Mouse (Mus musculus): ENCODE results near the gene Pex7. TPM values are rescaled to one million over a fixed set of nuclear protein-coding genes. Genes with fewer than 3 reads are reported as not detected.

The Pex7 gene
- 20.8 and 21.2 TPM in 2 replicates for polyA plus RNA-seq (2016; fragmentation: Nextera tagmentation; extraction: Ambion mirVana)

DNA sequence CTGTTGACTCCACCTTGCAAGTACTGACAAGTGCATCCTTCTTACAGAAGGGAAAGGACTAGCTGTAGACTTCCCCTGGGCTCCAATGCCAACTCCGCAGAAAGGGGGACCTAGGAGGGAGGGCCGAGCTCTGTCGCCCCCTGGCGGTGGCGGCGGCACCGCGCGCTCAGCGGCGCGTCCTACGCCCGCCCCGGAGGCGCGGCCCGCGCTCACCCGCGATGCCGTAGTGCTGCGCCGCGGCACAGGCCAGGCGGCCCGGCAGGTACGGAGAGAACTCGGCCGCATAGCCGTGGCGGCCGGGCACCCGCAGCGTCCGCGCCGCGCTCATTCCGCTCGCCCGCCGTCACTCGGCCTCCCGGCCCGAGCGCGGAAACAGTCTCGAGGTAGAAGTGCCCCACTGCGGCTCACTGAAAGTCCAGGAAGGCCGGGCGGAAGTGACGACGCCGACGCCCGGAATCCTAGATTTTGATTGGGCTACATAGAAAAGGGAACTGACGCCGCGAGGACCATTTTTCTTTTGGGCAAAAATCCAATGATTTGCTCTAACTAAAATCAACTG lies at the start of gene Pex7:
Gene Pex7, minus strand, starts transcription at position 444 of the 559 bp plus-strand sequence.
- peak within 1 kb of the TSS; percentile 89 for H3K9ac ChIP-seq (replicated peaks)
- H3K27ac ChIP-seq = peak within 1 kb of the TSS; percentile 97
- no peaks in the 10 kb centered on the region for H3K9me3 ChIP-seq
- H3K36me3 ChIP-seq = no peaks in the 10 kb centered on the region
- ATAC-seq (ENCODE audit: insufficient number of reproducible peaks, insufficient read depth, low FRiP score, low TSS enrichment, low read depth) = peak; percentile 96
- H3K4me2 ChIP-seq = peak within 1 kb of the TSS; percentile 26
- peak within 1 kb of the TSS; percentile 75 for H3K4me3 ChIP-seq (replicated peaks)
- H3K4me1 ChIP-seq (replicated peaks) = peaks cover 11% of the 10 kb centered on the region
- H3K27me3 ChIP-seq = no peaks in the 10 kb centered on the region
- under 1% methylated on average over 60 of the region's 60 CpGs for WGBS

DNA sequence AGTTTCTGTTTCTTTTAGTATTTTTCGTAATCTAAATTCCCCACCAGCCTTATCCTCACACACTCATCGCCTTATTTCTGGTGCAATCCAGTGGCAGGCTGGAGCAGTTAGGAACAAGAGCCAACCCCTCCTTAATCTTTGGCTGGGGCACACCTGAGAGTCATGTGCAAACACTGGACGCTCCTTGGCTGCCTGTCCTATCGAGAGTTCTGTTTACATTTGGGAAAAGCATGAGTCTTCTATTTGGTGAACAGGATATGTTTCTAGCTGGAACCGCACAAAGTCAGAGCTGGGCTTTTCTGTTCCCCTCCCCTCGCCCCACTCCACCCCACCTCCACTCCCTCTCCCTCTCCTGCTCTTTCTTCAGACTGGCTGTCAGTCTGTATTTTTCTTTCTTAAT lies 49.3 kb upstream of the Pex7 start:
- Histone ChIP-seq H3K9me3 (no peaks in the 10 kb centered on the region), H3K4me2 (no peak overlapping the region), H3K27ac (no peak overlapping the region), H3K9ac (replicated peaks) (no peak overlapping the region), H3K4me1 (replicated peaks) (no peaks in the 10 kb centered on the region), H3K27me3 (no peaks in the 10 kb centered on the region), H3K36me3 (no peaks in the 10 kb centered on the region), H3K4me3 (replicated peaks) (no peak overlapping the region)
- ATAC-seq (ENCODE audit: insufficient number of reproducible peaks, insufficient read depth, low FRiP score, low TSS enrichment, low read depth) = no peak
- WGBS = 75% methylated on average over 6 of the region's 6 CpGs

- Histone ChIP-seq H3K36me3 (no peaks in the 10 kb centered on the region), H3K4me1 (replicated peaks) (no peaks in the 10 kb centered on the region), H3K4me2 (no peak overlapping the region), H3K27ac (no peak overlapping the region), H3K9me3 (no peaks in the 10 kb centered on the region), H3K9ac (replicated peaks) (no peak overlapping the region), H3K4me3 (replicated peaks) (no peak overlapping the region), H3K27me3 (no peaks in the 10 kb centered on the region)
- WGBS = 87% methylated on average over 6 of the region's 6 CpGs
- no peak for ATAC-seq (ENCODE audit: insufficient number of reproducible peaks, insufficient read depth, low FRiP score, low TSS enrichment, low read depth)
Measured at GRCm38 (mm10) chr10:19955817-19956216, 48.3 kb upstream of the Pex7 start.

GRCm38 (mm10) chr10:19954572-19954971 lies 47.1 kb upstream of the Pex7 start:
- no peak for ATAC-seq (ENCODE audit: insufficient number of reproducible peaks, insufficient read depth, low FRiP score, low TSS enrichment, low read depth)
- Histone ChIP-seq H3K4me3 (replicated peaks) (no peak overlapping the region), H3K36me3 (no peaks in the 10 kb centered on the region), H3K9ac (replicated peaks) (no peak overlapping the region), H3K27ac (no peak overlapping the region), H3K9me3 (no peaks in the 10 kb centered on the region), H3K27me3 (no peaks in the 10 kb centered on the region), H3K4me2 (no peak overlapping the region), H3K4me1 (replicated peaks) (no peaks in the 10 kb centered on the region)
- WGBS = 84% methylated on average over 3 of the region's 3 CpGs

DNA sequence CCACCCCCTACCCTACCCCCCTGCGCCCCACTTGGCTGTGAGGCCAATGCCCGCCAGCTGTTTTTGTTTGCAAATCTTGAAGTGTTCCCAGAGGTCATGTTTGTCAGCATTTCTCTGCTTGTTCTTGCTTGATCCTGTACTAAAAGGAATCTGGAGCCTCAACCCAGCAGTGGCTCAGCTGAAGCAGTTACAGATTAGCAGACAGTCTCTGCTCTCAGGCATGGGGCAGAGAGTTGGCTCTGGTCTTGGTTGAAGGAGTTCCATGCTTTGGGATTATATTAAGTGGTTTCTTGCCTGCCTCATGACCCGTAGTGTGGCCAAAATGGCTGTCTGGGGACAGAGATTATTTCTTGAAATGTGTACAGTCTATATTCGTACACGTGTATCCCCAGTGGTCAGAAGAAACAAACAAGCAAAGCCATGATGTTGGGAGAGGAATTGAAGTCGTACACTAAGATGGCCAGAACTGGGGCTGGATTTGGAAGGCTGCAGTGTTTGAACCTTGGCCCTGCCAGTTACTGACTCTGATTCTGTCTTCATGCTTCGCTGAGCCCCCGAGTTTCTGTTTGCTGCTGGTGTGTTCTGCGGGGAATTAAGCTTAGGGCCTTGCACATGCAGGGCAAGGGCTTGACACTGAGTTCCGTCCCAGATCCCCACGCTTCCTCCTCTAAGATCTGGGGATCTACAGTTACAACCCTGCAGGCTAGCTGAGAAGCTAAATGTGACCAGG lies 45.7 kb upstream of the Pex7 start:
- H3K4me3 ChIP-seq (replicated peaks) = no peak overlapping the region
- ATAC-seq (ENCODE audit: insufficient number of reproducible peaks, insufficient read depth, low FRiP score, low TSS enrichment, low read depth) = no peak
- H3K4me1 ChIP-seq (replicated peaks) = no peaks in the 10 kb centered on the region
- no peaks in the 10 kb centered on the region for H3K36me3 ChIP-seq
- H3K27ac ChIP-seq = no peak overlapping the region
- H3K9ac ChIP-seq (replicated peaks) = no peak overlapping the region
- WGBS = 85% methylated on average over 11 of the region's 11 CpGs
- no peak overlapping the region for H3K4me2 ChIP-seq
- no peaks in the 10 kb centered on the region for H3K27me3 ChIP-seq
- H3K9me3 ChIP-seq = no peaks in the 10 kb centered on the region

- no peak overlapping the region for H3K4me3 ChIP-seq (replicated peaks)
- no peak overlapping the region for H3K9ac ChIP-seq (replicated peaks)
- H3K4me2 ChIP-seq = no peak overlapping the region
- WGBS = 70% methylated on average over 4 of the region's 4 CpGs
- no peak for ATAC-seq (ENCODE audit: insufficient number of reproducible peaks, insufficient read depth, low FRiP score, low TSS enrichment, low read depth)
- H3K9me3 ChIP-seq = no peaks in the 10 kb centered on the region
- H3K36me3 ChIP-seq = no peaks in the 10 kb centered on the region
- no peak overlapping the region for H3K27ac ChIP-seq
- H3K4me1 ChIP-seq (replicated peaks) = peaks cover 4% of the 10 kb centered on the region
- H3K27me3 ChIP-seq = no peaks in the 10 kb centered on the region
Measured at GRCm38 (mm10) chr10:19949106-19949505, 41.6 kb upstream of the Pex7 start.

DNA sequence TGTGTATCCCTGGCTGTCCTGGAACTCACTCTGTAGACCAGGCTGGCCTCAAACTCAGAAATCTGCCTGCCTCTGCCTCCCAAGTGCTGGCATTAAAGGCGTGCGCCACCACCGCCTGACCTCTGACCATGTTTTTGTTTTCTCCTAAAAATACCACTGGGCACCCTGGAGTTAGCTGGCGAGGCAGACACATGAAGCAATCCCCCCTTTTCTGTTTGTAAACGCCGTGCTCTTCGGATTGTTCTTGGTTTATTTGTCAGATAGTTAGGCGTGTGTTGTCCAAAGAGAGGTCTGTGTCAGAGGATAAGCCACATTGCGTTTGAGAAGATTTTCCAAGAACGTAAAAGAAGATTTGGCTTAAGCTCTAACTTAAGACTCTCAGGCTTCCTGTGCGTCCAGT lies 40.9 kb upstream of the Pex7 start:
- no peak for ATAC-seq (ENCODE audit: insufficient number of reproducible peaks, insufficient read depth, low FRiP score, low TSS enrichment, low read depth)
- no peak overlapping the region for H3K9ac ChIP-seq (replicated peaks)
- H3K4me1 ChIP-seq (replicated peaks) = peaks cover 9% of the 10 kb centered on the region
- WGBS = 90% methylated on average over 11 of the region's 11 CpGs
- H3K9me3 ChIP-seq = no peaks in the 10 kb centered on the region
- no peak overlapping the region for H3K4me2 ChIP-seq
- no peak overlapping the region for H3K27ac ChIP-seq
- no peaks in the 10 kb centered on the region for H3K27me3 ChIP-seq
- no peaks in the 10 kb centered on the region for H3K36me3 ChIP-seq
- no peak overlapping the region for H3K4me3 ChIP-seq (replicated peaks)

DNA sequence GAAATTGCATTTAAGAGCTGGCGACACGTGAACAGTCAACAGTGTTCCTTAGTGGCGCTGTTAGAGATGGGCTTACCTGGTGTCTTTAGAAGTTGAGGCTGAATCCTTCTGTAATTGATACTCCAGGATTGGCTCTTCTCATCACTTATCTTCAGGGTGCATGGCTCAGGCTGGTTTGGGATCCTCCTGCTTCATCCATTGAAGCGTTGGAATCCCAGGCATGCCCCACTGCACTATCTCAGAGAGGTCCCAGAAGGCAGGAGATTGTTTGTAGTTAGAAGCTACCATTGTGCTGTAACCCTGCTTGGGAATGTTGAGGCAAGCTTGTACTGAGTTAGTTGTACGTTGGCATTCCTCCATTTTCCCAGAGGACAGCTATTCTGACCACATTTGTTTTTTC lies 40.4 kb upstream of the Pex7 start:
- 93% methylated on average over 5 of the region's 5 CpGs for WGBS

DNA sequence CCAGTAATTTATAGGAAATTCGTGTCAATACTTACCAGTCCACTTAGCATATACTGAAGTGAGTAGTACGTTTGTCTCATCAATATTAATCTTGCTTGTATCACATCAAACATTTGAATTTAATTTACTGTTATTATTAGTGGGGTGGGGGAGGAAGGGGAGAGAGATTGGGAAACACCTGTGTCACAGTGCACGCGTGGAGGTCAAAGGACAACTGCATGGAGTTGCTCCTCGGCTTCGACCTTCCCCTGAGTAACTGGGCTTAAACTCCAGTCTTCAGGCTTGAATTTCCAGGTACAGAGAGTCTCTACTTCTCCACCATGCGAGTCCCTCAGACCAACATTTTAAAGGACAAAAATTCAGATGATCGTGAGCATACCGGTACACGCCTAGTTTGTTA lies 40.0 kb upstream of the Pex7 start:
- Histone ChIP-seq H3K9me3 (no peaks in the 10 kb centered on the region), H3K27ac (no peak overlapping the region), H3K4me3 (replicated peaks) (no peak overlapping the region), H3K27me3 (no peaks in the 10 kb centered on the region), H3K9ac (replicated peaks) (no peak overlapping the region), H3K4me2 (no peak overlapping the region), H3K4me1 (replicated peaks) (peaks cover 9% of the 10 kb centered on the region), H3K36me3 (no peaks in the 10 kb centered on the region)
- ATAC-seq (ENCODE audit: insufficient number of reproducible peaks, insufficient read depth, low FRiP score, low TSS enrichment, low read depth) = no peak
- 92% methylated on average over 10 of the region's 10 CpGs for WGBS

More for the DNA sequence above, 40.4 kb upstream of the Pex7 start:
- no peaks in the 10 kb centered on the region for H3K27me3 ChIP-seq
- no peak for ATAC-seq (ENCODE audit: insufficient number of reproducible peaks, insufficient read depth, low FRiP score, low TSS enrichment, low read depth)
- no peak overlapping the region for H3K4me3 ChIP-seq (replicated peaks)
- H3K9ac ChIP-seq (replicated peaks) = no peak overlapping the region
- H3K36me3 ChIP-seq = no peaks in the 10 kb centered on the region
- H3K27ac ChIP-seq = no peak overlapping the region
- H3K4me2 ChIP-seq = no peak overlapping the region
- no peaks in the 10 kb centered on the region for H3K9me3 ChIP-seq
- peaks cover 9% of the 10 kb centered on the region for H3K4me1 ChIP-seq (replicated peaks)

GRCm38 (mm10) chr10:19946644-19947043 lies 39.2 kb upstream of the Pex7 start:
- no peaks in the 10 kb centered on the region for H3K36me3 ChIP-seq
- H3K27ac ChIP-seq = no peak overlapping the region
- ATAC-seq (ENCODE audit: insufficient number of reproducible peaks, insufficient read depth, low FRiP score, low TSS enrichment, low read depth) = no peak
- no peak overlapping the region for H3K4me2 ChIP-seq
- no peak overlapping the region for H3K9ac ChIP-seq (replicated peaks)
- peaks cover 9% of the 10 kb centered on the region for H3K4me1 ChIP-seq (replicated peaks)
- no peak overlapping the region for H3K4me3 ChIP-seq (replicated peaks)
- H3K27me3 ChIP-seq = no peaks in the 10 kb centered on the region
- no peaks in the 10 kb centered on the region for H3K9me3 ChIP-seq
- whole genome bisulfite sequencing = 91% methylated on average over 6 of the region's 6 CpGs

DNA sequence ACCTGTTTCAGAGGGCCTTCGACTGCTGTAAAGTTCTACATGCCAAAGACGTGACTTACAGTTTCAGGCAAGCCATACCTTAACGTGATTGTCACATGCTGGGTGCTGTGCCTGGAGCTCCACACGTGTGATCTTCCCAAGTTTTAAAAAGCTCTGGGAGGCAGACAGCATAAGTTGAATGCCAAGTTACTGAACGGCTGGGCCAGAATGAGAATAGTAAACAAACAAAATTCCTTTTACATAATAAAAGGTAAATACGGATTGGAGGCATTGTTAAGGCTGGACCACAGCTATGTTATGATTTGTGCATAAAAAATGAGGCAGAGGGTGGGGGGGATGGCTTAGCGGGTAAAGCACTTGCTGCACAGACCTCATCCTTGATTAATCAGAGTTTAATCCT lies 38.2 kb upstream of the Pex7 start:
- Histone ChIP-seq H3K4me3 (replicated peaks) (no peak overlapping the region), H3K27ac (no peak overlapping the region), H3K36me3 (no peaks in the 10 kb centered on the region), H3K9me3 (no peaks in the 10 kb centered on the region), H3K9ac (replicated peaks) (no peak overlapping the region), H3K4me1 (replicated peaks) (peaks cover 9% of the 10 kb centered on the region), H3K27me3 (no peaks in the 10 kb centered on the region), H3K4me2 (no peak overlapping the region)
- 70% methylated on average over 7 of the region's 7 CpGs for WGBS
- no peak for ATAC-seq (ENCODE audit: insufficient number of reproducible peaks, insufficient read depth, low FRiP score, low TSS enrichment, low read depth)

GRCm38 (mm10) chr10:19942621-19943020 lies 35.1 kb upstream of the Pex7 start:
- Histone ChIP-seq H3K9ac (replicated peaks) (no peak overlapping the region), H3K4me3 (replicated peaks) (no peak overlapping the region), H3K27ac (no peak overlapping the region), H3K9me3 (no peaks in the 10 kb centered on the region), H3K27me3 (no peaks in the 10 kb centered on the region), H3K4me1 (replicated peaks) (peaks cover 16% of the 10 kb centered on the region), H3K36me3 (no peaks in the 10 kb centered on the region), H3K4me2 (no peak overlapping the region)
- 93% methylated on average over 3 of the region's 3 CpGs for WGBS
- no peak for ATAC-seq (ENCODE audit: insufficient number of reproducible peaks, insufficient read depth, low FRiP score, low TSS enrichment, low read depth)
